Mouse (Mus musculus) R1 (cell line): Measurements from ENCODE around the gene Stx2.
A peak's percentile ranks its signal among the peaks of the same experiment; 100 is the strongest.

Source experiments
- DNase-seq: peaks from one replicate; pipeline ENCODE4 v3.0.0-alpha.2; 2018; ENCODE audit warnings: low read depth, low spot score

Gene Stx2

DNA sequence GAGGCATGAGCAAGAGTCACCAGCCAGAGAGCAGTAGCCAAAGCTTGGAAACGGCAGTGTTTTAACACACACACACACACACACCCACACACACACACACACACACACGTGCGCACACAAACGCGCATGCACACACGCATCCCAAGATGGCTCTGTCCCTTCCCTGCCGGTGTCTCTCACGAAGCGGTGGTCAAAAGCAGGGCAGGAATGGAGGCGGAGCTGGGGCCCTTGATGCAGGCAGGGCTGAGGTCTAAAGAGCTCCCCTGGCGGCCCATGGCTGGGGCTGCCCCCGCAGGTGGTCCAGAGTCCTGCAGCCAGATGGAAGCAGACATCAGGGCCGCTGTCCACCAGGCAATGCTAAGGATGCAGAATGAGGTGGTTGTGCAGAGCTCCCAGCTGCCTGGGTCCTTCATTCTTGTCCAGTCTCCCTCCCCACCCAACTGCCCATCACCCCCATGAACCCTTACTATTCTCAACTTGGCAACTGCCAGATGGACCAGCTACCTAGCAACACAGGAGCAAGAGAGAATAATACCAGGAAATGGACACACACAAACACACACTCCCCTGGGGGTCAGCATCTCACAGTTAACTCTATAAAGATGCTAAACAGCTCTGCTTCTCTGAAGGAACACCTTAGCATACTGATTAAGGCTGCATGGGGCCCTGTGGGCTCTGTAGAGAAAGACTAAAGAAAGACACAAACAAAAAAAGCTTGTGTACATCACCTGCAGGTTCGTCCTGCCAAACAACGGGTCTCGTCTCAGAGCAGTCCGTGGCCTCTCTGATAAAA is 54.9 kb downstream of the Stx2 start, which contains the start of gene Rimbp2:
TSS of gene Rimbp2 (minus strand) at position 209 of the 793 bp plus-strand sequence.
- DNase-seq: peak; percentile 90

DNA sequence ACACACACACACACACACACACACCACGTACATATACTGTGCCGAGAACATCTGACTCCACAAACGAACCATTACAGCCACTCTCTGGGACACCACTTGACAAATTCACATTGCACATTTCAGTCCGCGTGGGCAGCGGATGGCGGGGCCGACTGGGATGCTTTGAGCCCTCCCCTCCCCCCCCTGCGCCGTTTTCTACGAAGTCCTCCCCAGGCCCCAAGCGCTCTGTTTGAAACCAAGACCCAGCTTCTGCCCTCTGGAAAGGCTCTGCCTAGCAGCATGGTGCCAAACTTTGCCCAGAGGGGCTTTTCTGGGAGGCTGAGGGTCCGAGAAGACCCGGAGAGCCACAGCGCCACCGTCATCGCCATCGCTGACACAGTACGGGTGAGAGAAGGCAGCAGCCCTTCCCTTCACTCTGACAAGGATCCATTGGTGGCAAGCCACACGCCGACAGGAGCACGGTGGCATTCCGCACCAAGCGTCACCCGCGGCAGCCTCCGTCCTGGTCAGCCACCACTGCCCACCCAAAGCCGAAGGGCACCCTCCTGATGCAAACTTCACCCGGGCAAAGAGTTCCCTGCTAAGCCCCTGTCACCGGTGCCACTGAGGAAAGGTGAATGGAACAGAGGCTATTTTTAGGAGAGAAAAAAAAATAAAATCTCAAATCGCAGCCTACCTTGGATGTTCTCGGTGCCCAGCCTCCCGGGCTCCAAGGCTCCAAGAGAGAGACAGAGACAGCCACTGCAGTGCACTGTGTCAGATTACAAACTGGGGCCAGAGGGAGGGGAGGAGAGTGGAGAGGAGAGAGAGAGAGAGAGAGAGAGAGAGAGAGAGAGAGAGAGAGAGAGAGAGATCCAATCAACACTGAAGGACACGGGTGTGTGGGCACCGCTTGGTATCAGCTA is 55.8 kb downstream of the Stx2 start:
- DNase-seq: no peak

DNA sequence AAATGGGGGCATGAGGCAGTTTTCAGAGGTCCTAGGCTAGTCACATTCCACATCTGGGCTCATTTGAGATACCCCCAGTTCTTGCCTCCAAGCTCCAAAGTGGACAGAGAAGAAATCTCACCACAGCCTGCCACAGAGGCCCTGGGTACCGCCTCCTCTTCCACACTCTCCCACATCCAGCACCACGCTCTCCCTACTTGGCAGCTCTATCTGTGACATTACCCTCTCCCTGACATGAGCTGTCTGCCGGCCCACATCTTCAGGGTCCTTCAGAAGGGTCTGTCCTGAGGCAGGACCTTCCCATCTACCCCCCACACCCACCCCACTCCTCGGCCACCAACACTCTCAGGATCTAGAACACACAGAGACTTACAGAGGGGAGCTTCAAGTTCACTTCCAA is 56.9 kb downstream of the Stx2 start:
- DNase-seq: no peak

DNA sequence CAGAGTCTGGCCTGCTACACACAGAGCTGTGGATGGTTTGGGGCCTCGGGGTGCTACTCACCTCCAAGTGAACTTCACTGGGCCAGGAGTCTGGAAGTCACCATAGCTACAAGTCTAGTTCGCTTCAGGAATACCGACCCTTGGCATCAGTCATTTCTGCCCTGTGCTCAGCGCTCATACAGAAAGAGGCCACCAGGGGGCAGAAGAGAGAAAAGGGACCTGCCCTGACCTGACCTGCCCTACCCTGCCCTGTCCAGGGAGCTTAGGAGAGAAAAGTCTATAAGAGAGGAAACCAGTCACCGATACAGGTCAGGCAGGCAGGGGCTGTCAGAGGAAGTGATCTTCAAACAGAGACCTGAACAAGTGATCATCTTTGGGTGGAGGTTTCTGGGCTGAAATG is 61.3 kb downstream of the Stx2 start:
- peak; percentile 52 for DNase-seq

- no peak for DNase-seq
Observed at GRCm38 (mm10) chr5:128940436-128940835, 67.9 kb downstream of the Stx2 start.

DNA sequence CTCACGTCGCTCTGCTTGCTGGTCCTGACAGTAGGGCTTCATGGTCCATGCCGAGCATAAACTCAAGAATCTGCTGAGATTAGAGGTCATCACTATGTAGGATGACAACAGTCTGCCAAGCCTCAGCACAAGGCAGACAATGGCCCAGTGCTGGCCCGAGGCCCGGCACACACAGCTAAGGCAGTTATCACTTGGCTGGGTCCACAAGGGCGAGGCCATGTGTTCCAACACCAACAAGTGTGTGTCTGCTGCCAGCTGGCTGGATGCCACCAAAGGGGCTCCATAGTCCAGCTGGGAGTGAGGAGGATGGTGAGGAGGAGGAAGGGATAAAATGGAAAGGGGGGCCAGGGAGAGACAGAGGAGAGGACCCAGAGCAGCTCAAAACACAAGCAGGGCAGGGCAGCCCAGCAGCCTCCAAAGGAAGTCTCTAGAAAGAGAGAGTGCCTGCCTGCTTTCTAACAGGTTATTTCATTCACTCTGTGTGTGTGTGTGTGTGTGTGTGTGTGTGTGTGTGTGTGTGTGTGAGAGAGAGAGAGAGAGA is 72.9 kb downstream of the Stx2 start:
- DNase-seq: no peak
